Mouse (Mus musculus) neural tube, embryonic 15.5 days (tissue): ENCODE measurements around the gene Olfr171. TPM values are rescaled to one million over a fixed set of nuclear protein-coding genes. Genes with fewer than 3 reads are reported as not detected.
"Not testable (repeated sequence)": the region's sequence is repeated elsewhere in the genome, so short reads cannot be mapped to it uniquely, and the experiment has no call there.

Experiments
- ATAC-seq: fragments of 200-750 bp; cut with Nextera tagmentation; 2 replicates; pipeline ENCODE4 v1.8.0; 2017; ENCODE audit warnings: mild to moderate bottlenecking, moderate TSS enrichment, moderate library complexity; ENCODE audit not compliant: low FRiP score
- H3K27ac ChIP-seq: fragments of 300-500 bp; sonication (generic); replicated peaks from 2 replicates; pipeline ENCODE4 v1.5.1; 2015; ENCODE audit warnings: mild to moderate bottlenecking, inconsistent platforms
- H3K27me3 ChIP-seq: fragments of 300-500 bp; sonication (generic); replicated peaks from 2 replicates; pipeline ENCODE4 v1.6.1; 2015; ENCODE audit warnings: inconsistent platforms
- H3K36me3 ChIP-seq: fragments of 300-500 bp; sonication (generic); 2 replicates; pipeline ENCODE4 v1.6.1; 2015; ENCODE audit warnings: inconsistent platforms
- H3K4me1 ChIP-seq: fragments of 300-500 bp; sonication (generic); 2 replicates; pipeline ENCODE4 v1.6.1; 2015; ENCODE audit warnings: inconsistent platforms
- H3K4me2 ChIP-seq: fragments of 300-500 bp; sonication (generic); 2 replicates; pipeline ENCODE4 v1.6.1; 2015; ENCODE audit warnings: inconsistent platforms, mild to moderate bottlenecking, moderate library complexity
- H3K4me3 ChIP-seq: fragments of 300-500 bp; sonication (generic); replicated peaks from 2 replicates; pipeline ENCODE4 v1.5.1; 2015; ENCODE audit warnings: mild to moderate bottlenecking, inconsistent platforms
- H3K9ac ChIP-seq: fragments of 300-500 bp; sonication (generic); replicated peaks from 2 replicates; pipeline ENCODE4 v1.6.1; 2015; ENCODE audit warnings: mild to moderate bottlenecking, inconsistent platforms
- H3K9me3 ChIP-seq: fragments of 300-500 bp; sonication (generic); replicated peaks from 2 replicates; pipeline ENCODE4 v1.6.1; 2016; ENCODE audit warnings: inconsistent platforms
- WGBS: fragments of 180-500 bp; shearing (Covaris S2); methylation state at CpG from one replicate; pipeline ENCODE4 v1.1.7; 2015; ENCODE audit warnings: mixed read lengths; 5-methylcytosine and 5-hydroxymethylcytosine counted together
- polyA plus RNA-seq: library from polyadenylated mRNA; unstranded; fragments of >200 nt; fragmentation: Nextera tagmentation; extraction: Ambion mirVana; gene quantifications from 2 replicates; pipeline ENCODE4 v1.2.1, GENCODE M21; 2015

The Olfr171 gene
- polyA plus RNA-seq, result not detected in 2 replicates

DNA sequence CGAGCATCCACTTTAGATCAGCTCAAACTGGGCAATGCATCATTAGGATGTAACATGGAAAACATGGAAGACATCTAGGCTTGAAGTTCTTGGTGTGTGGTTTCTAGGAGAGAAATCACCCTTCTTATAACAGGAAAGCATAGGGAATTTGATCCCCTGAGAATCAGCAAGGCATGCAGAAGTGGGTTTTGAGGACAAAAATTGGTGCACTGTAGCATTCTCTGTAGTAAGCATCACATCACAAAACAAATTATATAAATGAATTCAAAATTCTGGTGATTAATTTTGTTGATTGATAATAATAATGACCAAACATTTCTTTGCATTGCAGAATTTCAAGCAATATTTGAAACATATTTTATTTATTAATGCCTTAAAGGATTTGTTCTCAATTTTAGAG, at the start of gene Olfr171:
TSS of gene Olfr171 (minus strand) at position 101 of the 400 bp plus-strand sequence.
- Histone ChIP-seq H3K36me3 (no peaks in the 10 kb centered on the region), H3K9ac (no peak within 1 kb of the TSS), H3K27ac (no peak within 1 kb of the TSS), H3K4me3 (no peak within 1 kb of the TSS), H3K4me2 (no peak within 1 kb of the TSS), H3K27me3 (no peaks in the 10 kb centered on the region), H3K9me3 (no peaks in the 10 kb centered on the region), H3K4me1 (no peaks in the 10 kb centered on the region)
- ATAC-seq, result no peak
- WGBS, result 92% methylated on average over 1 of the region's 1 CpGs

DNA sequence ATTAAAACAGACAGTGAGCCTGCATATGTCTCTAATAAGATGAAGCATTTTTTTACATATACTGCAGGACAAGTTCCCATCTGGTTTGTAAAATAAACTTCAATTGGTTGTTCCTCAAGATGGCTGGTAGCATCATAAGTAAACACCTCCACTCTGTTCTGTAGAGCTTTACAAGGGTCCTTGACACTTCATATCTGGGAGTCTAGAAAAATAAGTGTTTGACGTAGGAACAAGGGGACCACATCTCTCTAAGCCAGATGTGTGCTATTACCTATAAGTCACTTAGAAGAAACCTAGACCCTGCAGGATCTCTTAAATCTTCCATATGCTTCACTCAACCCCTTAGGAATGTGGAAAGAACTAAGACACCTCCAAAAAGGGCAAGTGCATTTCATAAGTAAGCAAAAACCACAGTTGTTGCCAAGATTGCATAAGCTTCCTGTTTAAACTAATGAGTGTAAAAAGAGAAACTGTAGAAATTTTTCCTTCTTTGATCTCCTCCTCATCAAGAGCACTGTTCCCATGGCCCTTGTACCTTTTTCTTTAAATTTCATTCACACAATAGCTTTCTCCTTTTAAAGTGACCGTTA, 41.1 kb upstream of the Olfr171 start:
- H3K27me3 ChIP-seq, result no peaks in the 10 kb centered on the region
- H3K4me1 ChIP-seq, result no peaks in the 10 kb centered on the region
- ATAC-seq, result no peak
- no peaks in the 10 kb centered on the region for H3K36me3 ChIP-seq
- H3K4me2 ChIP-seq, result no peak overlapping the region
- H3K9me3 ChIP-seq, result no peaks in the 10 kb centered on the region
- no peak overlapping the region for H3K9ac ChIP-seq
- no peak overlapping the region for H3K27ac ChIP-seq
- WGBS, result 91% methylated on average over 2 of the region's 2 CpGs
- H3K4me3 ChIP-seq, result no peak overlapping the region

DNA sequence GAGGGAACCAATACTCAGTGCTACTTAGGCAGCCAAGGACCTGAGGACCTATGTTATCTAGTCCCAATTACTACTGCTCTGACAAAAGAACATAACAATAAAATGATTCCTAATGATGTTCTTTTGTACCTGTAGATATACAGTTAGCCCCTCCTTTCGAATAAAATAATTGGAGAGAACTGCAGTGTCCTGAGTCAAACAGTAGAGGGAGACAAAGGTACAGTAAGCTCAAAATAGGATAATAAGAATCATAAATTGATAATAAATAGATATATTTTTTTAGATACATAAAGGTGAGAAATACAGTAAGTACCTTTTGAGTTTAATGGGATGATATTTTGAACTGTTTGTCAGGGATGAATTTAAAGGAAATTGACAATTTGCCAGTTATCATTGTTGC, 36.6 kb upstream of the Olfr171 start:
- H3K4me3 ChIP-seq, result no peak overlapping the region
- no peak overlapping the region for H3K4me2 ChIP-seq
- no peak overlapping the region for H3K9ac ChIP-seq
- no peak for ATAC-seq
- no peaks in the 10 kb centered on the region for H3K36me3 ChIP-seq
- H3K27me3 ChIP-seq, result no peaks in the 10 kb centered on the region
- H3K27ac ChIP-seq, result no peak overlapping the region
- WGBS, result 65% methylated on average over 1 of the region's 1 CpGs
- H3K4me1 ChIP-seq, result no peaks in the 10 kb centered on the region
- H3K9me3 ChIP-seq, result no peaks in the 10 kb centered on the region

- 81% methylated on average over 2 of the region's 2 CpGs for WGBS
- ATAC-seq, result not testable (repeated sequence)
Measured at GRCm38 (mm10) chr16:19611782-19612181, 17.9 kb downstream of the Olfr171 start, which contains the start of gene Olfr170. Gene Olfr170 (minus strand): TSS chr16:19611882.

DNA sequence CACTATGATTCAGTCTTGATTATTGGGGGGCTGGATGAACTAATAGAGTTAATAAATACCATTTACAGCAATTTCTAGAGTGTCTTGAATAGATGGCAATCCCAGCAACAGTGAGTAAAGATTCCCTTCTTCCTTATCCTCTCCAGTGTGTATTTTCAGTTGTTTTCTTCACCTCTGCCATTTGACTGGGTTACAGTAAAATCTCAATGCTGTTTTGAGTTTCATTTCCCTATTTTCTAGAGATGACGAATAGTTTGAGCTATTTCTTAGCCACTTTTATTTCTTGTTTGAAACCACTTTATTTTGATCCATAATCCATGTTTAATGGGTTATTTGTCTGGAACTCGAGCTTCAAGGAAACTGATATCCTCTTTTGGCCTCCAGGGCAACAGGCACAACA, 26.6 kb downstream of the Olfr171 start:
- H3K27me3 ChIP-seq, result no peaks in the 10 kb centered on the region
- H3K4me1 ChIP-seq, result no peaks in the 10 kb centered on the region
- H3K36me3 ChIP-seq, result no peaks in the 10 kb centered on the region
- H3K9me3 ChIP-seq, result peaks cover 4% of the 10 kb centered on the region; the same call in 1 of the 2 replicates
- H3K27ac ChIP-seq, result no peak overlapping the region
- ATAC-seq, result no peak
- 65% methylated on average over 2 of the region's 2 CpGs for WGBS
- no peak overlapping the region for H3K4me2 ChIP-seq
- no peak overlapping the region for H3K9ac ChIP-seq
- no peak overlapping the region for H3K4me3 ChIP-seq

More at GRCm38 (mm10) chr16:19611782-19612181, 17.9 kb downstream of the Olfr171 start, which contains the start of gene Olfr170:
- H3K4me2 ChIP-seq, H3K36me3 ChIP-seq, H3K9me3 ChIP-seq, H3K4me1 ChIP-seq, H3K27me3 ChIP-seq, H3K4me3 ChIP-seq, H3K27ac ChIP-seq, H3K9ac ChIP-seq: not testable (repeated sequence)

Other genes starting within 250 kb of the Olfr171 start
- not detected in 2 replicates for gene Olfr165, start 206.8 kb downstream of the Olfr171 start, polyA plus RNA-seq
- gene Olfr166, start 146.2 kb downstream of the Olfr171 start, polyA plus RNA-seq, result not detected in 2 replicates
- gene Olfr167, start 107.7 kb downstream of the Olfr171 start, polyA plus RNA-seq, result not detected in 2 replicates
- gene Olfr168, start 94.4 kb downstream of the Olfr171 start, polyA plus RNA-seq, result not detected in 2 replicates
- gene Olfr169, start 58.1 kb downstream of the Olfr171 start, polyA plus RNA-seq, result not detected in 2 replicates
- not detected in 2 replicates for gene Olfr170, start 18.0 kb downstream of the Olfr171 start, polyA plus RNA-seq
- gene Lamp3, start 76.5 kb upstream of the Olfr171 start, polyA plus RNA-seq, result 0.08 TPM in 1 of 2 replicates, not detected in the other
- gene B3gnt5, start 130.3 kb upstream of the Olfr171 start, polyA plus RNA-seq, result 25.2 and 32.8 TPM in 2 replicates